Mouse (Mus musculus) hematopoietic stem cell, adult 5-6 weeks (primary cell): ENCODE measurements around the gene 1700056E22Rik. TPM values are rescaled to one million over a fixed set of nuclear protein-coding genes. Genes with fewer than 3 reads are reported as not detected.

Experiments used
- ATAC-seq, 2 experiments: fragments of 125-278 bp in 1 of 2; replicated peaks in 1 of 2; 2 replicates each; pipeline ENCODE4 v1.8.0; 2016 to 2017; ENCODE audit warnings: inconsistent platforms in 2 of 2, mild to moderate bottlenecking in 2 of 2, moderate number of reproducible peaks in 2 of 2, low read depth in 1 of 2, moderate TSS enrichment in 1 of 2; ENCODE audit not compliant: low FRiP score in 2 of 2, poor library complexity in 2 of 2, severe bottlenecking in 2 of 2, insufficient read depth in 1 of 2, low TSS enrichment in 1 of 2
- total RNA-seq: library from RNA; stranded (forward); fragments of 172-1452, 232-1000 nt; gene quantifications from 2 replicates; pipeline ENCODE4 v1.2.3, GENCODE M21; 2017

1700056E22Rik gene
- total RNA-seq, 1 experiment from 2014 or later, result 3.1 TPM

GRCm38 (mm10) chr1:184033390-184034010, 601 bp downstream of the 1700056E22Rik start:
- ATAC-seq, result peak; percentile 14 to 49

- no peak for ATAC-seq
Measured at GRCm38 (mm10) chr1:184032682-184033389, 1.3 kb downstream of the 1700056E22Rik start.

GRCm38 (mm10) chr1:184030070-184030802, 3.9 kb downstream of the 1700056E22Rik start:
- ATAC-seq, result no peak

GRCm38 (mm10) chr1:184027039-184027438, 7.1 kb downstream of the 1700056E22Rik start:
- ATAC-seq, result no peak

- ATAC-seq, result no peak
Measured at GRCm38 (mm10) chr1:184025079-184025478, 9.0 kb downstream of the 1700056E22Rik start.

- no peak for ATAC-seq
Measured at GRCm38 (mm10) chr1:184024631-184025030, 9.5 kb downstream of the 1700056E22Rik start.

DNA sequence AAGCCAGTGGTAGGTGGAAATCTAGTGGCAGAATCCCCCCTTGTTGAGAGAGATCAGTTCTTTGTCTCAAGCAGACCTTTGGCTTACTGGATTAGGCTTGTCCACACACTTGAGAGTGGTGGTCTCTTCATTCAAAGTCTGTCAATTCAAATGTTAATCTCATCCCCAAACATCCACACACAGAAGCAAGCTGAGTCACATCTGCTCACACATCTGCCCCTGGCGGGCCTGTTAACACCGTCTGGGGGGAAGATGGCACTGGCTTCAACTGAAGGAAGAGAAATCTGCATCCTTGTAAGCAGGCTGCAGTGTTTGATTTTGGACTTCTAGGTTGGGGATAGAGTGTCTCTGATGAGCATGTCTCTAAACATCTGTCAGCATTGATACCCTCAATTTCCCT, 10.1 kb downstream of the 1700056E22Rik start:
- ATAC-seq, result no peak

DNA sequence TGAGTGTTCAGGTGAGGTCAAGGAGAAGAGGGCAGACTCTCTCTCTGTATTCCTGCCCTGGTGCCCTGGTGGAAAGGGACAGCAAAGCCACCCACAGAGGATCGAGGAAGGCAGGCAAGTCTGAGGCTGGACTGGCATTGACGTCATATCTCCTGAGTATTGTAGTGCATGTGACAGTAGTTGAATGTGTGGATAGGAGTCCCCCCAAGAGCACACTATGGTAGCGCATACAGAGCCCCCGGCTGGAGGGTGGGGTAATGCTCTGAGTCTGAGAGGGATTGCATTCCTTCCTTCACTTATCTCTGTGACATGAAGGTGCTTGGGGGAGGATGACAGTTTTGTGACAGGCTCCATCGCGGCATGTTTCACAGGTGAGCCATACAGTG, 14.4 kb downstream of the 1700056E22Rik start:
- ATAC-seq, result no peak

DNA sequence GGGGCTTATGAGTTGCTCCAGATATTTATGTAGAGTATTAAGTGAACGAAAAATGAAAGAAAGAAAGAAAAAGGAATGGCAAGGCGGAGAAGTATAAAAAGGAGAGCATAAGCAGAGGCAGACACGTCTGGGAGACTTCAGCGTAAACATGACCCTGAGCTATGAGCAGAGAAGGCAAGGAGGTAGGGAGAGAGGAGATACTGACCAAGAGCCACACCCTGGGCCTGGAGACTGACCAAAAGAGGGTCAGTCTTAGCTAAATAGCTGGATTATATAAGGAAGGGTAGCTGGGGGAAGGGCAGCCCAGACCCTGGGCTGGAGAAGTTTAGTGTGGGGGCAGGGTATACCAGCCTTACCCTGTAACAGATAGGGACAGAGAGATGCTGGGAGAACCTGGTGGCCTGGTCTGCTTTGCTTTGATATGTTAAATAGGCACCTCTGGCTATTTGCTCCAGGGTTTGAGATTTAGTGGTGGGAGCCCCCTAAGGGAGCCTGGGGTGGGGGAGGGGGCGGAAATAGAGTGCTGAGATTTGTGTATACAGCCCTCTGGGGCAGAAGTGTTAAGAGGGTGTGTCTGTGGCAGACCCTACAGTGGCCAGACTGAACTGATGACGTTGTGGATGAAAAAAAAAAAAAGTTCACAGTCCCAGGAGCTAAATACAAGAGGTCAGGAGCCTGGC, 14.9 kb downstream of the 1700056E22Rik start:
- ATAC-seq, result no peak

DNA sequence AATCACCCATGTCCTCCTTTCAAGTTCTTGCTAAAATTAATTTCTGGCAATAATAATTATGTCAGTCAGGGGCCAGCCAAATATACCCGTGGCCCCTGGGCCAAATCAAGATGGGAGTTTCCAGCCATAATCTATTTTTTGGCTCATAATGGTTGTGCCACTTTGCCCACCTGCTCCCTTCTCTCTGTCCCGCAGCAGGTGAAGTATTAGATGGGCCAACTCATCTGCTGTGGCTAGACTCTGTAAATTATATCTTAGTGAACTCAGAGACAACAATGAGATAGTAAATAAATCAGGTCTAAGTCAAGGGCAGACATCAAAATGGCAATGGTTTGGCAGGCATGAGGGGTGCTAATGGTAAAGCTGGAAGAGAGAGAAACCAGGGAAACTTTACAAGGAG, 16.5 kb downstream of the 1700056E22Rik start:
- ATAC-seq, result no peak

DNA sequence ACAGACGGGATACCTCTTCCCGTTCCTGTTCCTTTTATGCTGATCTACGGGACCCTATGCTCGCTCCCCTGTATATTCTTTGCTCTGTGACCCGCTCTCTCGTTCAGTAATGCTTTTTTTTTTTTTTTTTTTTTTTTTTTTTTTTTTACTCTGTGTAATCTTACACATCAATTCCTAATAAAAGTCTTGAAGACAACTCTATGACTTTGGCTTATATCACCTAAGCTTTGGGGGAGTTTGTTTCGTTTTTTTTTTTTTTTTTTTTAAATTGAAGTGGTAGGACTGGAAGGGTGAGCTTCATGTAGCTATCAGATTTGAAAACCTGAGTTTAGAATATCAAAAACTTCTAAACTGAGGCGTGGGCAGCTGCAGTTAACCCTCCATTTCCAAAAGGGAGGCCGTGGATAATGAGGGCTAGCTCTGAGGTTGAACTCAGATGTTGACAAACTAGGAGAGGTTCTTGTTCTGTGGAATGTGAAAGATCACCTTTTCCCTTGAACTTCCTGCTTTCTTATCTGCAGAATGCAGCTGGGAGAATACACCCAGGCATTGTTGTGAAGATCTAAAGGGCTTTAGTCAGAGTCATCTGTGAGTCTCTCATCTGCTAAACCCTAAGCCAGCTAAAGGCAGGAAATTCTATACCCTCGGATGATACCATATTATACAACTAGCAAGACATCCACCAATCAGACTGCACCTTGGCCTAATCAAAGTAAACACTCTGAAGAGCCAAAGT, 17.9 kb downstream of the 1700056E22Rik start:
- no peak; a peak in 1 of 4 replicates for ATAC-seq

GRCm38 (mm10) chr1:184014091-184014490, 20.0 kb downstream of the 1700056E22Rik start:
- ATAC-seq, result peak; percentile 93 to 94

GRCm38 (mm10) chr1:184013106-184013505, 21.0 kb downstream of the 1700056E22Rik start, which contains the start of gene Dusp10:
Gene Dusp10 (plus strand): TSS chr1:184013302.
- ATAC-seq, result no peak

- no peak for ATAC-seq
Measured at GRCm38 (mm10) chr1:184011311-184011710, 22.8 kb downstream of the 1700056E22Rik start.

DNA sequence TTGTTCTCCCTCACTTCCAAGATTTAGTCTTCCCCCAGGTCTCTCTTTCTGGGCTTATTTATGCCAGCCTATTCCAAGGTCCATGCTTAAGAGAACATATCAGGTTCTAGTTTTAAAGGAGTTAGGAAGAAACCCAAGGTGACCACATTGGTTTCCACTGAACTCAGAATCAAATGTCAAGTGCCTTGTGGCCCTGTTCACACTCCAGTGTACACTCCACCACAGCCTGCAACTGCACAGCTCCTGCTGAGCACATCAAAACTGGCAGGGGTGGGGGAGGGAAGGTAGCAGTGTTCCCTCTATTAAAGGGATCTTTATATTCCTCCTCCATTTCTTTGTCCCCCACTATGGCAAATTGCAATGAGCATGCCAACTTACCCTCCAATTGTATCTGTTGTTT, 28.0 kb downstream of the 1700056E22Rik start:
- peak; percentile 23 to 42; a peak in 3 of 4 replicates for ATAC-seq

- peak; percentile 96 for ATAC-seq
Measured at GRCm38 (mm10) chr1:184005315-184006058, 28.6 kb downstream of the 1700056E22Rik start.
